Mouse (Mus musculus) brain, adult 10 weeks (tissue): ENCODE data around the gene Ces2e. TPM values are rescaled to one million over a fixed set of nuclear protein-coding genes. Genes with fewer than 3 reads are reported as not detected.

ENCODE experiments used
- polyA plus RNA-seq: library from polyadenylated mRNA; stranded (reverse); fragments of 350-450 nt; fragmentation: Illumina TruSeq; extraction: RNeasy Lipid Tissue Mini Kit (QIAGEN cat#74804); gene quantifications from one replicate; pipeline ENCODE4 v1.2.3, GENCODE M21; 2015; ENCODE audit warnings: low read depth, low replicate concordance

Ces2e gene
- polyA plus RNA-seq, result not detected

DNA sequence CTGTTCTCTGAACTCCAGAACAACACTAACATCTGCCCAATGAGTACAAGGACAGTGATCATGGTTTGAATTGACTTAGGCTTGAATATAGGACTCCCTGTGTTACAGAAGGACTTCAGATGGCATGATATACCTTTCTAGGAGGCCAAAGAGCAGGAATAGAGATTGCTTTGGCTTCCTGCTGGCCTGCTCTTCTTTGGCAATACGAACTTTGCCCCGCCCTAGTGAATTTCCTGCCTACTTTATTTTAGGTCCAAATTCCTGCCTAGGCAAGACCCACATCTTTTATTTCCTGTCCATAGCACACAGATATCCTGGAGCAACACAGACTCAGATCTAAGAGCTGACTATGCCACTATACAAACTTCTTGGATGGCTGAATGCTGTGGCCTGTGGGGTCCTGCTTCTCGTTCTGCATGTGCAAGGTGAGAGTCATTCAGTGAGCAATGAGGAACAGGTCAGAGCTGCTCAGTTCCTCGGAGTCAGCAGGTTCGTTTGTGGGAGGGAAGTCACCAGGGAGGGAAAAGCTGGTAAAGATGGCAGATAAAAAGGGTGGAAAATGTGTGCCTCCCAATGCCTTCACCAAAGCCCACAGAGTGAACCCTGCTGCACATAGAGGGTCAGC, at the start of gene Ces2e:
Gene Ces2e (plus strand): TSS at position 289 of the 625 bp plus-strand sequence.

GRCm38 (mm10) chr8:104947056-104947455, 21.0 kb downstream of the Ces2e start, which contains the start of gene Ces2f:
TSS of gene Ces2f (plus strand) at chr8:104947356.

GRCm38 (mm10) chr8:104961537-104961961, 35.5 kb downstream of the Ces2e start, which contains the start of gene Ces2g:
TSS of gene Ces2g (plus strand) at chr8:104961718.

Other genes starting within 250 kb of the Ces2e start
- gene Ces2a, start 192.3 kb upstream of the Ces2e start, polyA plus RNA-seq, result not detected
- gene Ces2b, start 94.7 kb upstream of the Ces2e start, polyA plus RNA-seq, result not detected
- gene Ces2c, start 79.2 kb upstream of the Ces2e start, polyA plus RNA-seq, result not detected
- not detected for gene Ces2f, start 21.1 kb downstream of the Ces2e start, polyA plus RNA-seq
- not detected for gene Ces2g, start 35.5 kb downstream of the Ces2e start, polyA plus RNA-seq
- gene Ces2h, start 74.6 kb downstream of the Ces2e start, polyA plus RNA-seq, result not detected
- 0.52 TPM for gene Ces3a, start 122.3 kb downstream of the Ces2e start, polyA plus RNA-seq
- gene Ces3b, start 157.5 kb downstream of the Ces2e start, polyA plus RNA-seq, result not detected
- gene Ces4a, start 205.5 kb downstream of the Ces2e start, polyA plus RNA-seq, result not detected
- gene Cbfb, start 244.4 kb downstream of the Ces2e start, polyA plus RNA-seq, result 23.1 TPM